In the genomic region with DNA sequence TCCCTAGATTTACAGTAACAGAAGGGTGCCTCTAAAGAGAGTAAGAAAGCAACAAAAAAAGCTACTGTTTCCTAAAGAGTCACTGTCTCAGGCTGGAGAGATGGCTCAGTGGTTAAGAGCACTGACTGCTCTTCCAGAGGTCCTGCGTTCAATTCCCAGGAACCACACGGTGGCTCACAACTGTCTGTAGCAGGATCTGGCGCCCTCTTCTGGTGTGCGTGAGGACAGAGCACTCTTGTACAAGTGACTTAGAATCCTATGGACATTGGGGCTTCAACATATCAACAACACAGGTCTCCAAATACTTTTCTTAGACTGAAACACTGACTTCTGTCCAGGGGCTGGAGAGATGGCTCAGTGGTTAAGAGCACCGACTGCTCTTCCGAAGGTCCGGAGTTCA, we compare ENCODE assay signal across 22 mouse cellular contexts.
DNase-seq lines count a peak whose midpoint lies in the region; TF ChIP-seq lines count a peak whose summit lies in the region.
"Had no signal": no experiment of that assay in that cellular context is flagged by ENCODE, and none has a peak within 500 bp of the region (broad histone marks: within the 10 kb centered on the region; RNA-seq: fewer than 3 reads in every experiment).

No protein-coding gene starts in this region.

- no peaks in the 10 kb centered on the region for H3K27me3 ChIP-seq in spleen, adult 2 months (ENCODE audit: control insufficient read depth, insufficient read depth, low read length)

- no peak overlapping the region for H3K27ac ChIP-seq in layer of hippocampus, adult 2 months
- H3K27ac ChIP-seq in spleen, adult 2 months (ENCODE audit: insufficient read depth, low read length) = no peak overlapping the region
- no peak overlapping the region for H3K27ac ChIP-seq in embryonic fibroblast, embryonic 13.5 days (ENCODE audit: insufficient read depth, low read length)
- H3K27ac ChIP-seq: embryonic facial prominence, embryonic 13.5 days; forebrain, embryonic 15.5 days; heart, embryonic 10.5 days; limb, embryonic 15.5 days; midbrain, embryonic 13.5 days had no signal

- peaks cover 1% of the 10 kb centered on the region for H3K36me3 ChIP-seq in spleen, adult 2 months (ENCODE audit: control insufficient read depth, insufficient read depth, low read length)
- H3K36me3 ChIP-seq: forebrain, embryonic 15.5 days; limb, embryonic 15.5 days had no signal

- 94% methylated on average over 7 of the region's 7 CpGs for WGBS in spleen, adult 2 months

- no peak for DNase-seq in layer of hippocampus, adult 2 months (ENCODE audit: low spot score in 2 of 2)
- DNase-seq in layer of hippocampus, adult 8-10 months (ENCODE audit: low spot score in 2 of 2) = no peak
- no peak for DNase-seq in spleen, adult 2 months (ENCODE audit: low read depth in 1 of 2, low spot score in 2 of 2)
- DNase-seq in spleen, postnatal 14 days (ENCODE audit: low spot score in 2 of 2) = no peak
- DNase-seq in ES-CJ7 (ENCODE audit: low read depth, low spot score) = peak; percentile 32
- no peak for DNase-seq in thymus, postnatal 10 days (ENCODE audit: low spot score in 2 of 2)
- DNase-seq in ovary, postnatal 14 days (ENCODE audit: low spot score) = no peak
- DNase-seq: adrenal gland, adult 8-10 months; cerebellum, adult 11 months; cerebellum, postnatal 14 days; gastrocnemius, postnatal 25 days; kidney, adult 11 months; kidney, postnatal 10 days; lung, postnatal 10 days; retina, postnatal 1 day; thymus, adult 18-20 months had no signal

- TF ChIP-seq POLR2A in spleen, adult 2 months (IDR thresholded peaks at IDR 0.05; ENCODE audit: low read depth, low read length) = no peak
- no peak for TF ChIP-seq POLR2A in embryonic fibroblast, embryonic 13.5 days (IDR thresholded peaks at IDR 0.05; ENCODE audit: low read depth, low read length)

- H3K4me3 ChIP-seq in layer of hippocampus, adult 2 months = no peak overlapping the region
- no peak overlapping the region for H3K4me3 ChIP-seq in spleen, adult 2 months (ENCODE audit: extremely low read depth, insufficient read depth, insufficient read length)
- H3K4me3 ChIP-seq in embryonic fibroblast, embryonic 13.5 days (ENCODE audit: insufficient read depth, low read length) = no peak overlapping the region
- H3K4me3 ChIP-seq: embryonic facial prominence, embryonic 13.5 days; forebrain, embryonic 15.5 days; heart, embryonic 10.5 days; limb, embryonic 15.5 days; midbrain, embryonic 13.5 days had no signal

- TF ChIP-seq CTCF in layer of hippocampus, adult 2 months (conservative IDR thresholded peaks at IDR 0.05) = peak; percentile 35
- 0 out of 2 replicates have a peak, but pooled peaks have one; percentile 9 for TF ChIP-seq CTCF in spleen, adult 2 months (IDR thresholded peaks at IDR 0.05; ENCODE audit: extremely low read depth, insufficient read depth, insufficient read length, insufficient replicate concordance)
- TF ChIP-seq CTCF in embryonic fibroblast, embryonic 13.5 days (IDR thresholded peaks at IDR 0.05; ENCODE audit: borderline replicate concordance, insufficient read depth, low read length) = peak; percentile 9; the same call in 1 of the 2 replicates

- H3K4me1 ChIP-seq in spleen, adult 2 months (ENCODE audit: control insufficient read depth, insufficient read depth, insufficient read length) = no peaks in the 10 kb centered on the region
- H3K4me1 ChIP-seq in embryonic fibroblast, embryonic 13.5 days (ENCODE audit: control insufficient read depth, insufficient read depth, low read length) = peaks cover 14% of the 10 kb centered on the region
